Mouse (Mus musculus) limb, embryonic 15.5 days (tissue): Measurements from ENCODE around the gene Txnrd2. TPM values are rescaled to one million over a fixed set of nuclear protein-coding genes. Genes with fewer than 3 reads are reported as not detected.

ENCODE experiments used
- ATAC-seq: fragments of 200-750 bp; cut with Nextera tagmentation; 2 replicates; pipeline ENCODE4 v1.8.0; 2017; ENCODE audit warnings: low read depth, moderate TSS enrichment; ENCODE audit not compliant: insufficient number of reproducible peaks, low FRiP score, low TSS enrichment
- H3K27ac ChIP-seq: fragments of 300-500 bp; sonication (generic); 2 replicates; pipeline ENCODE4 v1.5.1; 2015; ENCODE audit warnings: moderate library complexity, mild to moderate bottlenecking, inconsistent platforms
- H3K27me3 ChIP-seq: fragments of 300-500 bp; sonication (generic); 2 replicates; pipeline ENCODE4 v1.6.1; 2015; ENCODE audit warnings: inconsistent platforms
- H3K36me3 ChIP-seq: fragments of 300-500 bp; sonication (generic); 2 replicates; pipeline ENCODE4 v1.6.1; 2015; ENCODE audit warnings: inconsistent platforms
- H3K4me1 ChIP-seq: fragments of 300-500 bp; sonication (generic); 2 replicates; pipeline ENCODE4 v1.6.1; 2015; ENCODE audit warnings: inconsistent platforms
- H3K4me2 ChIP-seq: fragments of 300-500 bp; sonication (generic); 2 replicates; pipeline ENCODE4 v1.6.1; 2015; ENCODE audit warnings: mild to moderate bottlenecking, inconsistent platforms
- H3K4me3 ChIP-seq: fragments of 300-500 bp; sonication (generic); 2 replicates; pipeline ENCODE4 v1.5.1; 2015; ENCODE audit warnings: mild to moderate bottlenecking, inconsistent platforms
- H3K9ac ChIP-seq: fragments of 300-500 bp; sonication (generic); 2 replicates; pipeline ENCODE4 v1.6.1; 2015; ENCODE audit warnings: inconsistent platforms
- H3K9me3 ChIP-seq: fragments of 300-500 bp; sonication (generic); 2 replicates; pipeline ENCODE4 v1.6.1; 2016; ENCODE audit warnings: inconsistent platforms
- WGBS: fragments of 180-500 bp; shearing (Covaris S2); methylation state at CpG from one replicate; pipeline ENCODE4 v1.1.7; 2015; 5-methylcytosine and 5-hydroxymethylcytosine counted together
- polyA plus RNA-seq: library from polyadenylated mRNA; unstranded; fragments of >200 nt; fragmentation: Nextera tagmentation; extraction: Ambion mirVana; gene quantifications from 2 replicates; pipeline ENCODE4 v1.2.1, GENCODE M21; 2015

The Txnrd2 gene
- polyA plus RNA-seq, 1 experiment from 2014 or later, result 16.8 TPM

GRCm38 (mm10) chr16:18394777-18395619, 31.2 kb upstream of the Txnrd2 start:
- WGBS, result 33% methylated on average over 11 of the region's 11 CpGs
- Histone ChIP-seq H3K4me2 (0 out of 2 replicates have a peak overlapping the region, but pooled peaks have one; percentile 10), H3K27me3 (no peaks in the 10 kb centered on the region), H3K4me3 (no peak overlapping the region), H3K27ac (peak overlapping the region; percentile 47; the same call in 1 of the 2 replicates), H3K9me3 (no peaks in the 10 kb centered on the region), H3K36me3 (peaks cover 32% of the 10 kb centered on the region), H3K9ac (no peak overlapping the region), H3K4me1 (peaks cover 40% of the 10 kb centered on the region)
- no peak for ATAC-seq

GRCm38 (mm10) chr16:18395620-18396036, 30.6 kb upstream of the Txnrd2 start:
- Histone ChIP-seq H3K9me3 (no peaks in the 10 kb centered on the region), H3K9ac (no peak overlapping the region), H3K27me3 (no peaks in the 10 kb centered on the region), H3K4me1 (peaks cover 46% of the 10 kb centered on the region), H3K4me2 (no peak overlapping the region), H3K27ac (peak overlapping the region; percentile 57; the same call in 1 of the 2 replicates), H3K4me3 (no peak overlapping the region), H3K36me3 (peaks cover 39% of the 10 kb centered on the region)
- WGBS, result 32% methylated on average over 6 of the region's 7 CpGs
- ATAC-seq, result no peak

GRCm38 (mm10) chr16:18396201-18396600, 30.0 kb upstream of the Txnrd2 start:
- Histone ChIP-seq H3K4me2 (no peak overlapping the region), H3K4me1 (peaks cover 51% of the 10 kb centered on the region), H3K9ac (no peak overlapping the region), H3K9me3 (no peaks in the 10 kb centered on the region), H3K27me3 (no peaks in the 10 kb centered on the region), H3K36me3 (peaks cover 39% of the 10 kb centered on the region), H3K4me3 (no peak overlapping the region), H3K27ac (peak overlapping the region; percentile 57; the same call in 1 of the 2 replicates)
- 60% methylated on average over 2 of the region's 2 CpGs for WGBS
- ATAC-seq, result peak; percentile 17; the same call in 1 of the 2 replicates

GRCm38 (mm10) chr16:18396791-18397621, 29.2 kb upstream of the Txnrd2 start:
- H3K4me2 ChIP-seq, result no peak overlapping the region
- WGBS, result 95% methylated on average over 27 of the region's 27 CpGs
- H3K36me3 ChIP-seq, result peaks cover 45% of the 10 kb centered on the region
- H3K4me3 ChIP-seq, result no peak overlapping the region
- H3K4me1 ChIP-seq, result peaks cover 50% of the 10 kb centered on the region
- H3K27ac ChIP-seq, result 0 out of 2 replicates have a peak overlapping the region, but pooled peaks have one; percentile 57
- ATAC-seq, result no peak
- H3K9me3 ChIP-seq, result no peaks in the 10 kb centered on the region
- no peak overlapping the region for H3K9ac ChIP-seq
- no peaks in the 10 kb centered on the region for H3K27me3 ChIP-seq

- no peak overlapping the region for H3K4me3 ChIP-seq
- no peak for ATAC-seq
- no peak overlapping the region for H3K9ac ChIP-seq
- no peak overlapping the region; the same call in 1 of the 2 replicates for H3K27ac ChIP-seq
- no peak overlapping the region for H3K4me2 ChIP-seq
- 71% methylated on average over 9 of the region's 9 CpGs for WGBS
- no peaks in the 10 kb centered on the region for H3K27me3 ChIP-seq
- no peaks in the 10 kb centered on the region for H3K9me3 ChIP-seq
- H3K4me1 ChIP-seq, result peaks cover 24% of the 10 kb centered on the region
- peaks cover 69% of the 10 kb centered on the region for H3K36me3 ChIP-seq
Measured at GRCm38 (mm10) chr16:18400028-18400427, 26.2 kb upstream of the Txnrd2 start.

- no peaks in the 10 kb centered on the region for H3K27me3 ChIP-seq
- H3K27ac ChIP-seq, result peak overlapping the region; percentile 33; the same call in 1 of the 2 replicates
- no peak overlapping the region for H3K9ac ChIP-seq
- H3K4me1 ChIP-seq, result peaks cover 23% of the 10 kb centered on the region
- H3K36me3 ChIP-seq, result peaks cover 74% of the 10 kb centered on the region
- H3K9me3 ChIP-seq, result no peaks in the 10 kb centered on the region
- no peak overlapping the region for H3K4me2 ChIP-seq
- 0 out of 2 replicates have a peak, but pooled peaks have one; percentile 3 for ATAC-seq
- 54% methylated on average over 7 of the region's 7 CpGs for WGBS
- H3K4me3 ChIP-seq, result no peak overlapping the region
Measured at GRCm38 (mm10) chr16:18400472-18401216, 25.5 kb upstream of the Txnrd2 start.

- Histone ChIP-seq H3K4me2 (no peak overlapping the region), H3K27me3 (no peaks in the 10 kb centered on the region), H3K9ac (no peak overlapping the region), H3K27ac (no peak overlapping the region), H3K36me3 (peaks cover 71% of the 10 kb centered on the region), H3K4me1 (peaks cover 27% of the 10 kb centered on the region), H3K4me3 (no peak overlapping the region), H3K9me3 (no peaks in the 10 kb centered on the region)
- whole genome bisulfite sequencing, result 88% methylated on average over 12 of the region's 12 CpGs
- ATAC-seq, result no peak
Measured at GRCm38 (mm10) chr16:18403285-18403684, 22.9 kb upstream of the Txnrd2 start.

- H3K4me1 ChIP-seq, result peaks cover 24% of the 10 kb centered on the region
- ATAC-seq, result no peak
- no peaks in the 10 kb centered on the region for H3K9me3 ChIP-seq
- no peak overlapping the region for H3K4me2 ChIP-seq
- peaks cover 71% of the 10 kb centered on the region for H3K36me3 ChIP-seq
- H3K4me3 ChIP-seq, result no peak overlapping the region
- no peak overlapping the region for H3K9ac ChIP-seq
- 77% methylated on average over 13 of the region's 13 CpGs for WGBS
- no peaks in the 10 kb centered on the region for H3K27me3 ChIP-seq
- H3K27ac ChIP-seq, result no peak overlapping the region
Measured at GRCm38 (mm10) chr16:18405091-18405854, 20.9 kb upstream of the Txnrd2 start.

GRCm38 (mm10) chr16:18405876-18406275, 20.3 kb upstream of the Txnrd2 start:
- peaks cover 18% of the 10 kb centered on the region for H3K4me1 ChIP-seq
- no peak overlapping the region for H3K4me2 ChIP-seq
- H3K9ac ChIP-seq, result no peak overlapping the region
- 51% methylated on average over 2 of the region's 2 CpGs for WGBS
- no peak for ATAC-seq
- H3K9me3 ChIP-seq, result no peaks in the 10 kb centered on the region
- H3K4me3 ChIP-seq, result no peak overlapping the region
- H3K27ac ChIP-seq, result no peak overlapping the region
- peaks cover 73% of the 10 kb centered on the region for H3K36me3 ChIP-seq
- no peaks in the 10 kb centered on the region for H3K27me3 ChIP-seq

- Histone ChIP-seq H3K4me2 (no peak overlapping the region), H3K27ac (no peak overlapping the region), H3K27me3 (no peaks in the 10 kb centered on the region), H3K9ac (no peak overlapping the region), H3K36me3 (peaks cover 76% of the 10 kb centered on the region), H3K4me1 (peaks cover 15% of the 10 kb centered on the region), H3K9me3 (no peaks in the 10 kb centered on the region), H3K4me3 (no peak overlapping the region)
- 28% methylated on average over 2 of the region's 2 CpGs for WGBS
- no peak for ATAC-seq
Measured at GRCm38 (mm10) chr16:18406293-18406692, 19.9 kb upstream of the Txnrd2 start.

GRCm38 (mm10) chr16:18407912-18408311, 18.3 kb upstream of the Txnrd2 start:
- WGBS, result 63% methylated on average over 7 of the region's 7 CpGs
- H3K9ac ChIP-seq, result no peak overlapping the region
- H3K9me3 ChIP-seq, result no peaks in the 10 kb centered on the region
- H3K4me3 ChIP-seq, result no peak overlapping the region
- H3K27me3 ChIP-seq, result no peaks in the 10 kb centered on the region
- no peak overlapping the region for H3K4me2 ChIP-seq
- H3K36me3 ChIP-seq, result peaks cover 76% of the 10 kb centered on the region
- no peak overlapping the region; the same call in 1 of the 2 replicates for H3K27ac ChIP-seq
- ATAC-seq, result no peak
- H3K4me1 ChIP-seq, result peaks cover 15% of the 10 kb centered on the region
